Mouse (Mus musculus) cerebellum, adult 2 months (tissue): Measurements from ENCODE around the gene Parp3. TPM values are rescaled to one million over a fixed set of nuclear protein-coding genes. Genes with fewer than 3 reads are reported as not detected.
"Not testable (repeated sequence)": the region's sequence is repeated elsewhere in the genome, so short reads cannot be mapped to it uniquely, and the experiment has no call there.

Experiments
- DNase-seq, 2 experiments: peaks; one replicate each; pipeline ENCODE4 v3.0.0; 2021
- H3K27ac ChIP-seq: fragments of 200-500 bp; 2 replicates; pipeline ENCODE4 v1.5.1; 2012; ENCODE audit warnings: low read length, control low read depth, inconsistent platforms; ENCODE audit not compliant: insufficient read depth
- H3K27me3 ChIP-seq: fragments of 200-500 bp; 2 replicates; pipeline ENCODE4 v1.6.1; 2012; ENCODE audit warnings: inconsistent platforms, mild to moderate bottlenecking, low read length, moderate library complexity; ENCODE audit not compliant: control insufficient read depth, insufficient read depth
- H3K4me1 ChIP-seq: fragments of 200-500 bp; 2 replicates; pipeline ENCODE4 v1.6.1; 2011; ENCODE audit warnings: low read length; ENCODE audit not compliant: control insufficient read depth, insufficient read depth
- H3K4me3 ChIP-seq: fragments of 200-500 bp; replicated peaks from 2 replicates; pipeline ENCODE3; 2011; ENCODE audit warnings: mild to moderate bottlenecking, low read depth, low read length, control low read depth; ENCODE audit not compliant: insufficient read depth
- CTCF ChIP-seq: fragments of 200-500 bp; IDR thresholded peaks from 2 replicates; pipeline ENCODE4 v1.5.1; 2011; ENCODE audit warnings: low read depth, mild to moderate bottlenecking, control low read depth, low read length, moderate library complexity, borderline replicate concordance; ENCODE audit not compliant: insufficient read depth
- POLR2A ChIP-seq: fragments of 200-500 bp; IDR thresholded peaks from 2 replicates; pipeline ENCODE4 v1.6.1; 2011; ENCODE audit warnings: low read length, control low read depth, borderline replicate concordance; ENCODE audit not compliant: insufficient read depth
- WGBS: fragments of 180-500 bp; shearing (Covaris S2); methylation state at CpG from one replicate; pipeline ENCODE4 v1.1.7; 2018; 5-methylcytosine and 5-hydroxymethylcytosine counted together
- polyA plus RNA-seq: library from polyadenylated mRNA; depleted of rRNA; stranded (reverse); fragments of >200 nt; gene quantifications from 2 replicates; pipeline ENCODE4 v1.2.3, GENCODE M21; 2012

Parp3 gene
- polyA plus RNA-seq, 1 experiment, result 6.9 TPM

- Histone ChIP-seq H3K27me3 (no peaks in the 10 kb centered on the region), H3K4me1 (no peaks in the 10 kb centered on the region), H3K4me3 (no peak within 1 kb of the TSS), H3K27ac (no peak within 1 kb of the TSS)
- DNase-seq, result no peak
- 93% methylated on average over 6 of the region's 6 CpGs for WGBS
- TF ChIP-seq POLR2A (no peak), CTCF (no peak)
Observed at GRCm38 (mm10) chr9:106499667-106500066, 22.9 kb upstream of the Parp3 start, which contains the start of gene Iqcf1. Iqcf1 (plus strand) TSS chr9:106499967.

GRCm38 (mm10) chr9:106487602-106488001 is 10.9 kb upstream of the Parp3 start:
- not testable (repeated sequence) for H3K27me3 ChIP-seq, H3K4me1 ChIP-seq, H3K27ac ChIP-seq, DNase-seq, H3K4me3 ChIP-seq
- 76% methylated on average over 6 of the region's 6 CpGs for WGBS

GRCm38 (mm10) chr9:106485076-106485475 is 8.3 kb upstream of the Parp3 start:
- peak in 1 of 2 experiments; percentile 0 for DNase-seq
- H3K4me1 ChIP-seq, result no peaks in the 10 kb centered on the region
- no peak overlapping the region for H3K4me3 ChIP-seq
- TF ChIP-seq CTCF, result no peak
- TF ChIP-seq POLR2A, result no peak
- no peaks in the 10 kb centered on the region for H3K27me3 ChIP-seq
- WGBS, result 82% methylated on average over 10 of the region's 10 CpGs
- no peak overlapping the region for H3K27ac ChIP-seq

GRCm38 (mm10) chr9:106483606-106484005 is 6.9 kb upstream of the Parp3 start:
- DNase-seq, result no peak
- TF ChIP-seq CTCF (no peak), POLR2A (no peak)
- H3K4me3 ChIP-seq, result no peak overlapping the region
- no peak overlapping the region for H3K27ac ChIP-seq
- WGBS, result 91% methylated on average over 17 of the region's 17 CpGs
- peaks cover 7% of the 10 kb centered on the region; the same call in 1 of the 2 replicates for H3K4me1 ChIP-seq
- no peaks in the 10 kb centered on the region for H3K27me3 ChIP-seq

GRCm38 (mm10) chr9:106483136-106483535 is 6.4 kb upstream of the Parp3 start:
- H3K4me3 ChIP-seq, result no peak overlapping the region
- DNase-seq, result peak in 1 of 2 experiments; percentile 1
- peaks cover 7% of the 10 kb centered on the region; the same call in 1 of the 2 replicates for H3K4me1 ChIP-seq
- no peaks in the 10 kb centered on the region for H3K27me3 ChIP-seq
- 97% methylated on average over 10 of the region's 10 CpGs for whole genome bisulfite sequencing
- TF ChIP-seq CTCF (no peak), POLR2A (no peak)
- H3K27ac ChIP-seq, result no peak overlapping the region

GRCm38 (mm10) chr9:106482578-106483115 is 5.9 kb upstream of the Parp3 start:
- H3K27me3 ChIP-seq, result no peaks in the 10 kb centered on the region
- H3K4me3 ChIP-seq, result no peak overlapping the region
- TF ChIP-seq CTCF, result no peak
- no peak for TF ChIP-seq POLR2A
- peak in 1 of 2 experiments; percentile 0 for DNase-seq
- WGBS, result 75% methylated on average over 17 of the region's 17 CpGs
- peaks cover 7% of the 10 kb centered on the region; the same call in 1 of the 2 replicates for H3K4me1 ChIP-seq
- no peak overlapping the region for H3K27ac ChIP-seq

- TF ChIP-seq CTCF, result no peak
- no peak for TF ChIP-seq POLR2A
- Histone ChIP-seq H3K4me1 (peaks cover 7% of the 10 kb centered on the region; the same call in 1 of the 2 replicates), H3K4me3 (no peak overlapping the region), H3K27me3 (no peaks in the 10 kb centered on the region), H3K27ac (no peak overlapping the region)
- 90% methylated on average over 13 of the region's 13 CpGs for WGBS
- DNase-seq, result peak in 1 of 2 experiments; percentile 0
Observed at GRCm38 (mm10) chr9:106481676-106482075, 4.9 kb upstream of the Parp3 start.

GRCm38 (mm10) chr9:106481075-106481474 is 4.3 kb upstream of the Parp3 start:
- TF ChIP-seq CTCF, result no peak
- TF ChIP-seq POLR2A, result no peak
- Histone ChIP-seq H3K27me3 (no peaks in the 10 kb centered on the region), H3K4me1 (peaks cover 11% of the 10 kb centered on the region), H3K27ac (no peak overlapping the region), H3K4me3 (no peak overlapping the region)
- DNase-seq, result no peak
- WGBS, result 92% methylated on average over 15 of the region's 15 CpGs
